Mouse (Mus musculus) E14TG2a.4 (cell line): Measurements from ENCODE around the gene Ufsp2.
A peak's percentile ranks its signal among the peaks of the same experiment; 100 is the strongest.

Source experiments
- H3K27me3 ChIP-seq: 2 replicates; pipeline ENCODE4 v1.6.1; 2014; ENCODE audit warnings: low read length, control low read depth; ENCODE audit not compliant: insufficient read depth
- H3K36me3 ChIP-seq: 2 replicates; pipeline ENCODE4 v1.6.1; 2014; ENCODE audit warnings: low read length, control low read depth; ENCODE audit not compliant: insufficient read depth
- H3K4me1 ChIP-seq: replicated peaks from 2 replicates; pipeline ENCODE4 v1.6.1; 2014; ENCODE audit warnings: low read depth, low read length, control low read depth
- H3K4me3 ChIP-seq: replicated peaks from 2 replicates; pipeline ENCODE4 v1.5.1; 2014; ENCODE audit warnings: mild to moderate bottlenecking, low read length
- H3K9me3 ChIP-seq: 2 replicates; pipeline ENCODE4 v1.6.1; 2014; ENCODE audit warnings: low read length, control low read depth
- CTCF ChIP-seq: conservative IDR thresholded peaks from 2 replicates; pipeline ENCODE4 v1.5.1; 2014; ENCODE audit warnings: low read length
- NANOG ChIP-seq: IDR thresholded peaks from 2 replicates; pipeline ENCODE4 v1.6.1; 2014; ENCODE audit warnings: borderline replicate concordance, low read length, mixed read lengths
- POU5F1 ChIP-seq: IDR thresholded peaks from 2 replicates; pipeline ENCODE4 v1.6.1; 2014; ENCODE audit warnings: low read length, borderline replicate concordance

The Ufsp2 gene

DNA sequence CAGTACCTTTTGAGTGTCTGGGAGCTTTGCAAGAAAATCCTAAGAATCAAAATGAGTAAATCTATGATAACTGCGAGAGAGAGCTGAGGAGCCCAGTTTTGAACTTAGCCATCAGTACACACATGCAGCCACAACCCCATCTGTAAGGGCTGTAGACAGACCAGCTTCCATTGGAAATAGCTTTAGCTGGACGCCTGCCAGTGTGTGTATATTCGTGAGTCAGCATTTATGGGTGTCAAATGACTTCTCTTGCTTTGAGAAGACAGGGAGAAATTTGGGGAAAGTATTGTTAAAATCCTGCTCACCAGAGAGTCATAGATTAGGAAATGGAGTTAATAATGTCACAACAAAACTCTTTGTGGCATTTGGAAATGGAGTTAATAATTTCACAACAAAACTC lies 11.3 kb downstream of the Ufsp2 start:
- Histone ChIP-seq H3K4me1 (0 out of 2 replicates have a peak, but pooled peaks cover 4% of the 10 kb centered on the region), H3K4me3 (no peak overlapping the region), H3K27me3 (no peaks in the 10 kb centered on the region), H3K9me3 (no peaks in the 10 kb centered on the region), H3K36me3 (peaks cover 10% of the 10 kb centered on the region; the same call in 1 of the 2 replicates)
- TF ChIP-seq NANOG: no peak
- no peak for TF ChIP-seq CTCF
- no peak for TF ChIP-seq POU5F1

DNA sequence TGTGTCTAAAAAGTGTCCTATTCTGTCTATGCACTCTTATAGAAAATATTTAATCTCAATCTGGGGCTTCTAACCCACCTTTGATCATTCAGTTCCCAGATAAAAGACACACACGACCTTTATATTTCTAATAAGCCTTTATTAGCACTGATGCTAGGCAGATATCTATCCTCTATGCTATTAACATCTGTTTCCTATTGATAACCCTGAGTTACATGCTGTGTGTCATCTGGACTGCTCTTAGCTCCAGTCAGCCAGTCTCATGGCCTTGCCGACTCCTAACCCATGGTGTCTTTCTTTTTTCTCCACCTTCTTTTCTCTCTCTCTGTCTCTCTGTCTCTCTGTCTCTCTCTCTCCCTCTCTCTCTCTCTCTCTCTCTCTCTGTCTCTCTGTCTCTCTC lies 12.9 kb downstream of the Ufsp2 start:
- peaks cover 10% of the 10 kb centered on the region; the same call in 1 of the 2 replicates for H3K36me3 ChIP-seq
- H3K9me3 ChIP-seq: no peaks in the 10 kb centered on the region
- H3K4me3 ChIP-seq: no peak overlapping the region
- H3K4me1 ChIP-seq: 0 out of 2 replicates have a peak, but pooled peaks cover 4% of the 10 kb centered on the region
- TF ChIP-seq CTCF (no peak), NANOG (no peak), POU5F1 (no peak)
- no peaks in the 10 kb centered on the region for H3K27me3 ChIP-seq

DNA sequence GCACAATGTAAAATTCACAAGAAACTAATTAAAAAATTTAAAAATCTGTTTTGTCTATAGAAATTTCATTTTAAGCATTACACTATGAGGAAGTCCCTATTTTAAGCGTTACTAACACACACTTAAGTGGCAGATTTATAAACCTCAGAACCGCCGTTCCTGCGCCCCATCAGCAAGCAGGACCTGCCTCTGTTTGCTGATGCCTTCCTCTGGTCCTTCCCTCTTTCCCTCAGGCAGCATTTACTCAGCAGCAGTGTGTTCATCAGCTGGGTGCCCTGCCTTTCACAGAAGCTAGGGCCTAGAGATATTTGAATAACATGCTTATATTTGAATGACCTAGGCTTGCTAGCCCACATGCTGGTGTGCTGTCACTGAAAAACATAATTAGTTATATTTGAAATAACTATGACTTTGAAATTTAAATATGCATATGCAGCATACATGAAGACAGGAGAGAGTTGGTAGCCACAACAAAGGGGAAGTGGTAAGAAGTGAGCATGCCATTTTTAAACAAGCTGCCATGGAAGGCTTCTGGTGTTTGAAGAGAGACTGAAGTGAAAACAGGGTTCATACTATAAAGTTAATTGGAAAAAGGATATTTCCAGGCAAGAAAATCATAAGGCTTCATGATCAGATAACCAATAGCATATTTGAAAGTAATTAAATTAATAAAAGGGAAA lies 15.4 kb downstream of the Ufsp2 start:
- Histone ChIP-seq H3K4me1 (0 out of 2 replicates have a peak, but pooled peaks cover 4% of the 10 kb centered on the region), H3K27me3 (no peaks in the 10 kb centered on the region), H3K9me3 (no peaks in the 10 kb centered on the region), H3K36me3 (peaks cover 14% of the 10 kb centered on the region; the same call in 1 of the 2 replicates), H3K4me3 (no peak overlapping the region)
- TF ChIP-seq NANOG (no peak), CTCF (no peak), POU5F1 (no peak)

DNA sequence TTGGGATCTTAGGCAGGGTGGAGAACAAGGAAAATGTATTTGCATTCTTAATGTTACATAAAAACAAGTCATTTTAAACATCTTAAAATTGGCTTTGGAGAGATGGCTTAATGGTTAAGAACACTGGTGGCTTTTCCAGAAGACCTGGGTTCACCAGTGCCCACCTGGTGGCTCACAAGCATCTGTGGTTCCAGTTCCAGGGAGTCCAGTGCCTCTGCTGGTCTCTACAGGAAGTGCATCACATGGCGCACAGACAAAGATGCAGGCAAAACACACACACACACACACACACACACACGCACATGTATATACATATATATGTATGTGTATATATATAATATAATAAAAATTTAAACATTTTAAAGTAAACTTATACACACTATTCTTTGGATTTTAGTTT lies 18.8 kb downstream of the Ufsp2 start:
- no peak overlapping the region for H3K4me3 ChIP-seq
- H3K4me1 ChIP-seq: peaks cover 10% of the 10 kb centered on the region
- no peaks in the 10 kb centered on the region for H3K27me3 ChIP-seq
- peaks cover 28% of the 10 kb centered on the region for H3K36me3 ChIP-seq
- H3K9me3 ChIP-seq: no peaks in the 10 kb centered on the region
- TF ChIP-seq NANOG: no peak
- TF ChIP-seq POU5F1: no peak
- TF ChIP-seq CTCF: peak; percentile 49

DNA sequence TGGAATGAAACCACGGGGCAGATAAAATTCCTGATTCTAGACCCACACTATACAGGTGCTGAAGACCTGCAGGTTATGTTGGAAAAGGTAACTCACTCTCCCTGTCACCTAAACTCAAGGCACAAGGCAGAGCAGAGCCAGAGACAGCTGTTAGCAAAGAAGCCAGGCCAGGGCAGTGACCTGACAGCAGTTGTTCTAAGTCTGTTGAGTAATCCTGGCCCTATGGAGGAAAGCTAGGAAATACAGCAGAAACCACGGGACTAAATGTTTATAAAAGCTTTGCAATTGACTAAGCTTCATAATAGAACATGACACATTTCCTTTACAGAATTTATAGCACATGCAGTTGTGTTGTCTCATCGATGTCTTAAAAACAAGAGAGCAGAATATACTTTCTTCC lies 20.2 kb downstream of the Ufsp2 start:
- no peaks in the 10 kb centered on the region for H3K27me3 ChIP-seq
- peaks cover 6% of the 10 kb centered on the region for H3K9me3 ChIP-seq
- H3K4me1 ChIP-seq: peaks cover 10% of the 10 kb centered on the region
- no peak for TF ChIP-seq CTCF
- no peak for TF ChIP-seq NANOG
- no peak for TF ChIP-seq POU5F1
- H3K4me3 ChIP-seq: no peak overlapping the region
- peaks cover 28% of the 10 kb centered on the region for H3K36me3 ChIP-seq

DNA sequence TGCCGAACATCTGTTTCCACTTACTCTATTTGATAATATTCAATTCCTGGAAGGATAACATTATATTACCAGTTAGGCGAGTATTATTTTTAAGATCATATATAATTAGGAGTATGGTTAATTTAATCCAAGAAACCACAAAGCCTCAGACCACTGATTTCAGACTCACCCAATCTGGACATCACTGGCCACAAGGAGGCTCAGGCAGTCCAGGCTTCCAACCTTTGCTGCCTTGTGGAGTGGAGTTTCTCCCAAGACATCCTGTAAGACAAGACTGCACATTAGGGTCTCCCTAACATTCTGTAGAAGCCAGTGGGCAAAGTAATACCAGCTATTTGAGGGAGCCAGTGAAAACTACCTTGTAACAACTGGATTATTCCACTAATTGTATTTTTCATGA lies 22.9 kb downstream of the Ufsp2 start:
- Histone ChIP-seq H3K27me3 (no peaks in the 10 kb centered on the region), H3K36me3 (peaks cover 28% of the 10 kb centered on the region), H3K4me1 (peaks cover 10% of the 10 kb centered on the region), H3K9me3 (peaks cover 23% of the 10 kb centered on the region), H3K4me3 (no peak overlapping the region)
- TF ChIP-seq NANOG: no peak
- no peak for TF ChIP-seq POU5F1
- no peak for TF ChIP-seq CTCF

DNA sequence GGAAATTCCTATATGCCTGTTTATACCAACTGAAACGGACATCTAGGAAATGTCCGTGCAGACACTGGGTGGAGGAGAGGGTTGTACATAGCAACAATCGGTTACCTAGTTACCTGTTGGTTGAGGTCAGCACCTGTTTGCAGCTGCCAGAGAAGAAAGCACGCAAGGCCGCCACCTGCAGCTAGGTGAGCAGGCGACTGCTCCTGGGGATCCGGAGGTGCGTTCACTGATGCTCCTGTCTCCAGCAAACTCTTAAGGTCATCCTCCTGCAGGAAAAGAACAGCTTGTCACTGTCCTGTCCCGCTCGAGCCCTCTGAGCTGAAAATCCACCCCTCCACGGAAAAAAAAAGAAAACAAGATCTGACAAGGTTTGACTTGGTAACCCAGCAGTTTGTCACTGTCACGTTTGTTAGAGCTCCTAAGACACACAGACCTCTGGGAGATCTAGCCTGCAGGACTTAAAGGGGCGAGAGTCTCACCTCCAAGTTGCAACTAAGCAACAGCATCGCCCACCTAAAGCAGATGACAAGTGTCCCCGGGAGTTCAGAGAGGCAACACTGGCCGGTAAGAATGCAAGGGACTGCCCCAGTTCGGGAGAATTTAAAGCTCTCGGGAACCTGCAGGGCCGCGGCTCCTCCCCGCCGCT lies 23.9 kb downstream of the Ufsp2 start, which contains the start of gene Lrp2bp:
Lrp2bp (plus strand) TSS at position 166 of the 646 bp plus-strand sequence.
- H3K4me3 ChIP-seq: peak within 1 kb of the TSS; percentile 80
- no peaks in the 10 kb centered on the region for H3K27me3 ChIP-seq
- peaks cover 28% of the 10 kb centered on the region for H3K36me3 ChIP-seq
- peaks cover 10% of the 10 kb centered on the region for H3K4me1 ChIP-seq
- TF ChIP-seq POU5F1: no peak
- no peak for TF ChIP-seq CTCF
- TF ChIP-seq NANOG: no peak
- peaks cover 23% of the 10 kb centered on the region for H3K9me3 ChIP-seq

DNA sequence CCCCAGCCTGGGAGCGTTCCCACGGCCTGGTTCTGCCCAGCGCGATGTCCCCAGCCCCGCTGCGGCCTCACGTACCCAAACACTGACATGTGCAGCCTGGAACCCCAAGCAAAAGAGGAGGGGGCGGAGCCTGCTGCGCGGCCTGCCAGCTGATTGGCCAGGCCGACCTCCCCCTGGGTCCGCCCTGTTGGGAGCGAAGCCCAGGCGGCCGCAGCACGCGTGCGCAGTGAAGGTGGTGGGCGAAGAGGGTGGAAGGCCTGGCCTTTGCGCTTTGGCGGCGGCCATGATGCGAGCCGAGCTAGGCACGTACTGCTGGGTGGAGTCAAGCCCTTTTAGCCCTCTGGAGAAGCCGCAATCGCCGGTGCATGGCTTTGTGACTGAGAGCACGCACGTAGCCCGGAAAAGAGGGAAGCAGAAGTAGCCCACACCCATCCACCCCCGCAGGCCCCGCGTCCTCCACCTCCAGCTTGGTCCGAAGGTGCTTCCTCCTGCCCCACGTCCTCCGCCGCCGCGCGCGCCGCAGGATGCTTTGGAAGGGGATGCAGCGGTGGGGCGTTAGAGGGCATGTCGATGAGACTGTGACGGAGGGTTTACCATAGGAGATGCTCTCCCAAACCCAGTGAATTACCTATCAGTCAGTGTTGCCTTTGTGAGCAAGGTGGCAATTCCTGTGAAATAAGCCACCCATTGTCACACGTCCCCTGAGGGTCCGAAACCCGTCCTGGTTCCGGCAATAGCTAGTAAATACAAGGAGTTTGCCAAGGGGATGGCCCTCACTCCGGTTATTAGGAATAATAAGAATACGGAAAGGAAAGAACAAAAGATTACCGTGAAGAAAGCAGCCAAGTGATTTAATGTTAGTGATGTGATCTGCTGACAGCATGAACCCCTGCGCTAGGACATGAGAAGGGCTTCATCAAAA lies 24.7 kb downstream of the Ufsp2 start:
- Histone ChIP-seq H3K36me3 (peaks cover 28% of the 10 kb centered on the region), H3K4me1 (peaks cover 11% of the 10 kb centered on the region), H3K9me3 (peaks cover 23% of the 10 kb centered on the region), H3K27me3 (no peaks in the 10 kb centered on the region), H3K4me3 (peak overlapping the region; percentile 80)
- no peak; the same call in 1 of the 2 replicates for TF ChIP-seq NANOG
- TF ChIP-seq CTCF: no peak
- TF ChIP-seq POU5F1: no peak
